Mouse (Mus musculus) adrenal gland, postnatal 14 days (tissue): ENCODE data around the gene Wdr25. TPM values are rescaled to one million over a fixed set of nuclear protein-coding genes. Genes with fewer than 3 reads are reported as not detected.
"Not testable (repeated sequence)": the region's sequence is repeated elsewhere in the genome, so short reads cannot be mapped to it uniquely, and the experiment has no call there.

ENCODE experiments used
- DNase-seq: peaks from one replicate; pipeline ENCODE4 v3.0.0; 2021; ENCODE audit warnings: mixed read lengths
- long read RNA-seq, 2 experiments: library from polyadenylated mRNA; stranded (forward); transcript quantifications; one replicate each; pipeline ENCODE4 v2.0.0; 2021
- total RNA-seq: library from RNA; stranded (reverse); gene quantifications from 2 replicates; pipeline ENCODE4 v1.2.3, GENCODE M21; 2021

Gene Wdr25
- 4.9 and 6.7 TPM in 2 replicates for total RNA-seq
- long read RNA-seq, experiment 1, partial matches to known transcripts: 2 of 6 reads
- long read RNA-seq, experiment 1, other reads (novel, unspliced or antisense): 4 of 6 reads
- long read RNA-seq, experiment 2, partial matches to known transcripts: 1 of 2 reads
- long read RNA-seq, experiment 2, other reads (novel, unspliced or antisense): 1 of 2 reads

DNA sequence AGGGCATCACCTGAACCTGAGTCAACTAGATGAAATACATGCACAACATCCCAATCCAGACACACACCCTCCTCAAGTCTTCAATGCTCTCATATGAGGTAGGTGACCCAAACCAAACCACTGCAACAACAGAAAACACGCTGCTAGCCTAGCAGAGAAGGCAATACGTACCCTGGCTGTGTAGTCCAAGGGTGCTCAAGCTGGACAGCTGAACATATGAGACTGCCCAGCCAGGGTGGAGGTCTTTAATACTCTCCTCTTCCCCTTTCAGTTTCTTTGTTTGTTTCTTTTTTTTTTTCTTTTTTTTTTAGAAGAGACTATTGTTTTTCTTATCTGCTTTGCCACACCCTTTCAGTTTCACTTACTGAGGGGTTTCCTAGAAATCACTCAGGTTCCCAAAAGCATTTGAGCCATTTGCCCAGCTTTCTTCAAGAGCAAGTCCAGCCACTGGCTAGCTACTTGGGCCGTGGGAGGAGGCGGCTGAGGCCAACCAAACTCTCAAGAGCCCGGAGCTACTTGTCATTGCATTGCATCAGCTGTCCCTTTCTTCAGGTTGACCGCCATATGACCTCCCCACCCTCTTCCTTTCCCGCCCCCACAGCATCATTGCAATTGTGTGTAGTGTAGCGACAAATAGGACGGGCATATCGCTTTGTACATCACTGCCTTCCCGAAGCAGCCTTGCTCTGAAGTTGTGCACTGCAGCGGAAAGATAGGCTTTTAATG, at the start of gene Wdr25:
TSS of gene Wdr25 (plus strand) at position 643 of the 726 bp plus-strand sequence.
- DNase-seq: no peak

DNA sequence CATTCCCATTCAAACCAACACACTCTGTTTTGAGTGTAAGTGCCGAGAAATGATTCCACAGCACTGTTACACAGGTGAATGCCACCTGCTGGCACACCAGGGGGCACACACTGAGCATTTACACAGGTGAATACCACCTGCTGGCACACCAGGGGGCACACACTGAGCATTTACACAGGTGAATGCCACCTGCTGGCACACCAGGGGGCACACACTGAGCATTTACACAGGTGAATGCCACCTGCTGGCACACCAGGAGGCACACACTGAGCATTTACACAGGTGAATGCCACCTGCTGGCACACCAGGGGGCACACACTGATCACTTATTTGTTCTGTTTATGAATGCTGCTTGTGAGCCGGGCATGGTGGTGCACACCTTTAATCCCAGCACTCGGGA, 45.4 kb upstream of the Wdr25 start:
- not testable (repeated sequence) for DNase-seq

DNA sequence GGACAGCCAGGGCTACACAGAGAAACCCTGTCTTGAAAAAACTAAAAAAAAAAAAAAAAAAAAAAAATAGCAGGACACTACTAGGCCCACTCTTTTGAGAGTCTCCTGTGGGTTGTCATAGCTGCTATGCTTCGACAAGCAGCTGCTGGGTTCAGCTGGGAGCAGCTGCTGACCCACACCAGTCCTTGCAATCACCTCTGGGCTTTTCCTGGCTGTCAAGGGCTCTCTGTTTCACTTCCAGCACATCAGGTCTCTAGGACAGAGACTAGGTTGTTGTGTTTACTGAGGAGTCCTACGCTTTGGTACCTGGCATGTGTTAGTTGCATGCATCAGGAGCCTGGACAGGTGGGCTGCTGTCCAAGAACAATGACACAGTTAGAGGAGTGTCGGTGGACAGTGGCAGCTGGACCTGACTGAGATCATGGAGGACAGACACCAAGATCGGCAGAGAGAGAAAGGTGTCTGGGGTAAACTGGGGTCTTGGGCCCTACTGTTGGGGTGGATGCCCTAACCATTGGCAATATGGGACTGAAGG, 43.9 kb upstream of the Wdr25 start:
- no peak for DNase-seq

- DNase-seq: no peak
Measured at GRCm38 (mm10) chr12:108850129-108850528, 43.3 kb upstream of the Wdr25 start.

DNA sequence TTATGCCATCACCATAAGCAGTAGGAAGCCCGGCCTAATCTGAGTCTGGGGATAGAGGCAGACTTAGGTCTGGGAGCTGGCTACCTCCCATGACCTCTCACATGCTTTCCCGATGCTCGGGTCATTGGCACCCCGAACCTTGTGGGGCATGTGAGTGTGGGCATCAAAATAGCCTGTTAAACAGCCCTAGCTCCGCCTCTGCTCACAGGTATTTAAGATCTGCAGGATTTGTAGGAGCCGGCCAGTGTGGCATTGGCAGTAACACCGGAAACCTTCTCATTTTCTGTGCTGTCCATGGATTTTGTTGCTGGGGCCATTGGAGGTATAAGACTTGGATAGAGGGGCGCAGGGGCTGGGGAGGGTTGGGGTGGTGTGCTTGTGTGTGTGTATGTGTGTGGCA, 42.5 kb upstream of the Wdr25 start:
- no peak for DNase-seq

DNA sequence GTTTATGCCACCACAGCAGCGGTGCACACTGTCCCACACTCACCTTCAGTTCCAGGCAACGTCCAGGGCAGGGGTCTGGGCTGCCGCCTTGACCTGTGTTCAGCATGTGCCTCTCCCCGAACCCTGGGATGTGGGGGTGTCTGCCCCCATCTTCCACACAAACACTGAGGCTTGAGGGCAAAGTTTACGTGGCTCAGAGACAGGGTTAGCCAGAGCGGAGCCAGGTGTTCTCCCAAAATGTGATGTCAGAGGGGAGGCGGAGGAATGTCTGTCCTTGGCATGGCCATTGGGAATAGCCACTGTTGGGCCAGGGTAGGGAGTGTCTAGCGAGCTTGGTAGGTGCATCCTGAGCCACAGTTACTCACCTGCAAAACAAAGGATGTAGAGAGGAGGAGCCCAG, 40.6 kb upstream of the Wdr25 start:
- DNase-seq: no peak

DNA sequence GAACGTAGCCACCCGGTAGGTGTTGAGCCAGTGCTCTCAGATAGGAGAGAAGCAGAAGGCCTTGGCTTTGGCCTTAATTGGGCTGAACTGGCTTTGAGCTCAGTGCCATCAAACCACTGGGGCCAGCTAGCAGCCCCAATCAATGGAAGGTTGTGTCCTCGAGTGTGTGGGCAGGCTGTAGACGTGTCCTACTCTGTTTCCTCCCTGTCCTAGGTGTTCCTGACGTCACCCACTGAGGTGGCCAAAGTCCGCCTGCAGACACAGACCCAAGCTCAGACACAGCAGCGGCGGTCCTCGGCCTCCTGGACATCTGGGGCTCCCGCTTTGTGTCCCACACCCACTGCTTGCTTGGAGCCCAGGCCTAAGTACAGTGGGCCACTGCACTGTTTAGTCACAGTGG, 38.4 kb upstream of the Wdr25 start:
- DNase-seq: no peak

GRCm38 (mm10) chr12:108856186-108856585, 37.2 kb upstream of the Wdr25 start:
- DNase-seq: no peak

- no peak for DNase-seq
Measured at GRCm38 (mm10) chr12:108857109-108857508, 36.3 kb upstream of the Wdr25 start.

- no peak for DNase-seq
Measured at GRCm38 (mm10) chr12:108857589-108858184, 35.7 kb upstream of the Wdr25 start.

GRCm38 (mm10) chr12:108858486-108858885, 34.9 kb upstream of the Wdr25 start:
- no peak for DNase-seq

- DNase-seq: peak; percentile 23
Measured at GRCm38 (mm10) chr12:108865007-108865494, 28.4 kb upstream of the Wdr25 start.

DNA sequence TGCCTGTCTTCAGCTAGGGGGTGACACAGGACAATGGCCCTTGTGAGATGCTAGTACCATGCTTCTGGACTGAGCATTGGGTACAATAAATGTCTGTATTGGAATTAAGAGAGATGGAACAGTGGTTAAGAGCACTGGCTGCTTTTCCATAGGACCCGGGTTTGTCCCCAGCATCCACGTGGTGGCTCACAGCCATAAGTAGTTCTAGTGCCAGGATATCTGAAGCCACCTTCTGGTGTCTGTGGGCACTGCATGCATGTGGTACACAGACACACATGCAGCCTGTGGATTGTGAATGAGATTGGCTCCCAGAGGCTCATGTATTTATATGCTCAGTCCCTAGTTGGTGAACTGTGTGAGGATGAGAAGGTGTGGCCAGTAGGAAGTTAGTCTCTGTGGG, 23.9 kb upstream of the Wdr25 start:
- peak; percentile 38 for DNase-seq

- DNase-seq: no peak
Measured at GRCm38 (mm10) chr12:108873122-108873521, 20.3 kb upstream of the Wdr25 start.

- DNase-seq: no peak
Measured at GRCm38 (mm10) chr12:108879138-108879537, 14.3 kb upstream of the Wdr25 start.

GRCm38 (mm10) chr12:108880606-108881005, 12.8 kb upstream of the Wdr25 start:
- DNase-seq: no peak

GRCm38 (mm10) chr12:108881192-108881591, 12.2 kb upstream of the Wdr25 start:
- DNase-seq: no peak

- peak; percentile 51 for DNase-seq
Measured at GRCm38 (mm10) chr12:108882776-108883175, 10.7 kb upstream of the Wdr25 start.

GRCm38 (mm10) chr12:108885906-108886305, 7.5 kb upstream of the Wdr25 start:
- no peak for DNase-seq

- DNase-seq: no peak
Measured at GRCm38 (mm10) chr12:108887077-108887476, 6.4 kb upstream of the Wdr25 start.

DNA sequence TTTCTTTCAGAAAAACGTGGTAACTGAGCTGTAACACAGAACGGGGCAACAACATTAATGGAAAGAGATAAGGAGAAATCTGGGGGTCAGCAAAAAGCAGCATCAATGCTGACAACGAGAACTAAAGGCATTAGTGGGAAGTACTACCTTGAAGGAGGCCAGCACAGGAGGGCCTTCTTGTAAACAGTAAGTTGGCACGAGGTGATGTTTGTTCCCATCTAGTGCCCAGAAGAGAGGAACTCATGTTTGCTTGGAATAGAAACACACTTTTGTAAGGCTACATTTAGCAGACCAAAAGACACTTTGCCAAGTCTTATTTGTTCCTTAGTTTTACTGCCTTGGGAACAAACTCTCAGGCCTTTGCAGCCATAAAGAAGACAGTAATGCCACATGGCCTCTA, 4.8 kb upstream of the Wdr25 start:
- DNase-seq: no peak

- DNase-seq: peak; percentile 98
Measured at GRCm38 (mm10) chr12:108893715-108894431, 442 bp downstream of the Wdr25 start, which contains the start of gene Wars. Wars (minus strand) TSS chr12:108894174.
